Mouse (Mus musculus) midbrain, embryonic 16.5 days (tissue): ENCODE measurements at regions not wholly inside any gene's neighbourhood (a gene's known extent, or its start where the extent isn't known, plus 50 kb on each side); places are given as distances from the start of the nearest gene placed in this dataset.

Experiments used
- ATAC-seq: fragments of 200-750 bp; cut with Nextera tagmentation; 2 replicates; pipeline ENCODE4 v1.8.0; 2017; ENCODE audit warnings: moderate TSS enrichment
- H3K27ac ChIP-seq: fragments of 300-500 bp; sonication (generic); 2 replicates; pipeline ENCODE4 v1.5.1; 2014; ENCODE audit warnings: mild to moderate bottlenecking, low read length, mixed read lengths
- H3K27me3 ChIP-seq: fragments of 300-500 bp; sonication (generic); 2 replicates; pipeline ENCODE4 v1.6.1; 2014; ENCODE audit warnings: low read depth, low read length, mixed read lengths; ENCODE audit not compliant: control insufficient read depth, insufficient read depth
- H3K36me3 ChIP-seq: fragments of 300-500 bp; sonication (generic); 2 replicates; pipeline ENCODE4 v1.6.1; 2014; ENCODE audit warnings: mild to moderate bottlenecking, low read length, moderate library complexity, mixed read lengths; ENCODE audit not compliant: control insufficient read depth, insufficient read depth
- H3K4me1 ChIP-seq: fragments of 300-500 bp; sonication (generic); 2 replicates; pipeline ENCODE4 v1.6.1; 2014; ENCODE audit warnings: mild to moderate bottlenecking, low read length, mixed read lengths; ENCODE audit not compliant: control insufficient read depth, insufficient read depth
- H3K4me2 ChIP-seq: fragments of 300-500 bp; sonication (generic); 2 replicates; pipeline ENCODE4 v1.6.1; 2014; ENCODE audit warnings: mild to moderate bottlenecking, low read length, mixed read lengths
- H3K4me3 ChIP-seq: fragments of 300-500 bp; sonication (generic); 2 replicates; pipeline ENCODE4 v1.5.1; 2014; ENCODE audit warnings: low read depth, mild to moderate bottlenecking, low read length, moderate library complexity, mixed read lengths
- H3K9ac ChIP-seq: fragments of 300-500 bp; sonication (generic); 2 replicates; pipeline ENCODE4 v1.6.1; 2014; ENCODE audit warnings: low read depth, low read length, mixed read lengths
- H3K9me3 ChIP-seq: fragments of 300-500 bp; sonication (generic); replicated peaks from 2 replicates; pipeline ENCODE4 v1.6.1; 2014; ENCODE audit warnings: mild to moderate bottlenecking, low read length, mixed read lengths; ENCODE audit not compliant: control insufficient read depth, poor library complexity, severe bottlenecking
- WGBS: fragments of 180-500 bp; shearing (Covaris S2); extraction: QIAGEN DNeasy Blood & Tissue Kit; methylation state at CpG from one replicate; pipeline ENCODE4 v1.1.7; 2014; 5-methylcytosine and 5-hydroxymethylcytosine counted together

- no peak for ATAC-seq
- Histone ChIP-seq H3K27ac (no peak overlapping the region), H3K4me1 (no peaks in the 10 kb centered on the region), H3K27me3 (no peaks in the 10 kb centered on the region), H3K4me2 (no peak overlapping the region), H3K4me3 (no peak overlapping the region), H3K36me3 (no peaks in the 10 kb centered on the region), H3K9ac (no peak overlapping the region), H3K9me3 (no peaks in the 10 kb centered on the region)
Observed at GRCm38 (mm10) chr7:136807968-136808367, 86.4 kb upstream of the Mgmt start.

- no peak for ATAC-seq
- WGBS, result 78% methylated on average over 8 of the region's 8 CpGs
Observed at GRCm38 (mm10) chr7:136809576-136809975, 84.8 kb upstream of the Mgmt start.

GRCm38 (mm10) chr7:136813691-136814325, 80.6 kb upstream of the Mgmt start:
- no peak overlapping the region for H3K9ac ChIP-seq
- H3K4me3 ChIP-seq, result no peak overlapping the region
- H3K27me3 ChIP-seq, result no peaks in the 10 kb centered on the region
- no peaks in the 10 kb centered on the region for H3K4me1 ChIP-seq
- no peaks in the 10 kb centered on the region for H3K36me3 ChIP-seq
- H3K9me3 ChIP-seq, result no peaks in the 10 kb centered on the region
- no peak overlapping the region for H3K4me2 ChIP-seq
- no peak for ATAC-seq
- no peak overlapping the region for H3K27ac ChIP-seq
- 82% methylated on average over 9 of the region's 9 CpGs for WGBS

More at GRCm38 (mm10) chr7:136809576-136809975, 84.8 kb upstream of the Mgmt start:
- no peak overlapping the region for H3K4me2 ChIP-seq
- H3K4me1 ChIP-seq, result no peaks in the 10 kb centered on the region
- no peak overlapping the region for H3K4me3 ChIP-seq
- no peak overlapping the region for H3K27ac ChIP-seq
- H3K9me3 ChIP-seq, result no peaks in the 10 kb centered on the region
- no peaks in the 10 kb centered on the region for H3K27me3 ChIP-seq
- H3K36me3 ChIP-seq, result no peaks in the 10 kb centered on the region
- H3K9ac ChIP-seq, result no peak overlapping the region

GRCm38 (mm10) chr7:136814751-136815150, 79.7 kb upstream of the Mgmt start:
- no peaks in the 10 kb centered on the region for H3K27me3 ChIP-seq
- 87% methylated on average over 6 of the region's 6 CpGs for WGBS
- no peak overlapping the region for H3K4me3 ChIP-seq
- no peak overlapping the region for H3K9ac ChIP-seq
- H3K4me1 ChIP-seq, result no peaks in the 10 kb centered on the region
- no peak overlapping the region for H3K4me2 ChIP-seq
- ATAC-seq, result no peak
- no peaks in the 10 kb centered on the region for H3K9me3 ChIP-seq
- H3K27ac ChIP-seq, result no peak overlapping the region
- no peaks in the 10 kb centered on the region for H3K36me3 ChIP-seq

GRCm38 (mm10) chr7:136820291-136820690, 74.1 kb upstream of the Mgmt start:
- no peak for ATAC-seq
- no peak overlapping the region for H3K4me3 ChIP-seq
- no peaks in the 10 kb centered on the region for H3K27me3 ChIP-seq
- H3K4me2 ChIP-seq, result no peak overlapping the region
- H3K9ac ChIP-seq, result no peak overlapping the region
- no peaks in the 10 kb centered on the region for H3K36me3 ChIP-seq
- no peaks in the 10 kb centered on the region for H3K9me3 ChIP-seq
- no peak overlapping the region for H3K27ac ChIP-seq
- 62% methylated on average over 4 of the region's 4 CpGs for WGBS
- H3K4me1 ChIP-seq, result peaks cover 2% of the 10 kb centered on the region; the same call in 1 of the 2 replicates

- Histone ChIP-seq H3K9me3 (no peaks in the 10 kb centered on the region), H3K27me3 (no peaks in the 10 kb centered on the region), H3K9ac (peak overlapping the region; percentile 53; the same call in 1 of the 2 replicates), H3K4me2 (peak overlapping the region; percentile 57), H3K36me3 (no peaks in the 10 kb centered on the region), H3K4me3 (peak overlapping the region; percentile 28), H3K27ac (no peak overlapping the region), H3K4me1 (peaks cover 10% of the 10 kb centered on the region; the same call in 1 of the 2 replicates)
- ATAC-seq, result peak; percentile 60; the same call in 1 of the 2 replicates
- WGBS, result 12% methylated on average over 16 of the region's 16 CpGs
Observed at GRCm38 (mm10) chr7:136825647-136826046, 68.8 kb upstream of the Mgmt start.

- H3K36me3 ChIP-seq, result no peaks in the 10 kb centered on the region
- no peak overlapping the region for H3K4me2 ChIP-seq
- peaks cover 10% of the 10 kb centered on the region; the same call in 1 of the 2 replicates for H3K4me1 ChIP-seq
- H3K27me3 ChIP-seq, result no peaks in the 10 kb centered on the region
- no peak overlapping the region for H3K9ac ChIP-seq
- WGBS, result 80% methylated on average over 1 of the region's 1 CpGs
- no peak for ATAC-seq
- H3K9me3 ChIP-seq, result no peaks in the 10 kb centered on the region
- no peak overlapping the region for H3K27ac ChIP-seq
- H3K4me3 ChIP-seq, result no peak overlapping the region
Observed at GRCm38 (mm10) chr7:136829621-136830313, 64.6 kb upstream of the Mgmt start.

GRCm38 (mm10) chr7:136832419-136832818, 62.0 kb upstream of the Mgmt start:
- 62% methylated on average over 7 of the region's 7 CpGs for WGBS
- H3K9me3 ChIP-seq, result no peaks in the 10 kb centered on the region
- H3K36me3 ChIP-seq, result no peaks in the 10 kb centered on the region
- no peak overlapping the region for H3K4me2 ChIP-seq
- no peak overlapping the region for H3K4me3 ChIP-seq
- H3K27me3 ChIP-seq, result no peaks in the 10 kb centered on the region
- no peaks in the 10 kb centered on the region for H3K4me1 ChIP-seq
- no peak overlapping the region for H3K27ac ChIP-seq
- ATAC-seq, result no peak
- H3K9ac ChIP-seq, result no peak overlapping the region

GRCm38 (mm10) chr7:136838971-136839370, 55.4 kb upstream of the Mgmt start:
- Histone ChIP-seq H3K4me2 (no peak overlapping the region), H3K27me3 (no peaks in the 10 kb centered on the region), H3K9me3 (no peaks in the 10 kb centered on the region), H3K9ac (no peak overlapping the region), H3K27ac (no peak overlapping the region), H3K4me3 (no peak overlapping the region), H3K36me3 (no peaks in the 10 kb centered on the region), H3K4me1 (no peaks in the 10 kb centered on the region)
- 89% methylated on average over 5 of the region's 5 CpGs for WGBS
- no peak for ATAC-seq
